Mouse (Mus musculus): ENCODE measurements around the gene Shroom1.
A peak's percentile ranks its signal among the peaks of the same experiment; 100 is the strongest.

Gene Shroom1

GRCm38 (mm10) chr11:53516775-53517627 lies 60.0 kb downstream of the Shroom1 start:
- peak; percentile 39 for DNase-seq (ENCODE audit: low read depth)
